Mouse (Mus musculus) embryonic facial prominence, embryonic 11.5 days (tissue): ENCODE data around the gene Pigr. TPM values are rescaled to one million over a fixed set of nuclear protein-coding genes. Genes with fewer than 3 reads are reported as not detected.

Source experiments
- ATAC-seq: fragments of 200-750 bp; cut with Nextera tagmentation; replicated peaks from 2 replicates; pipeline ENCODE4 v1.8.0; 2017; ENCODE audit warnings: low read depth; ENCODE audit not compliant: insufficient number of reproducible peaks, low FRiP score, low TSS enrichment
- DNase-seq: peaks from one replicate; pipeline ENCODE4 v3.0.0-alpha.2; 2015; ENCODE audit warnings: low spot score
- H3K27ac ChIP-seq: fragments of 300-500 bp; sonication (generic); replicated peaks from 2 replicates; pipeline ENCODE4 v1.5.1; 2014; ENCODE audit warnings: mild to moderate bottlenecking, low read depth, low read length, control low read depth
- H3K27me3 ChIP-seq: fragments of 300-500 bp; sonication (generic); 2 replicates; pipeline ENCODE4 v1.6.1; 2014; ENCODE audit warnings: mild to moderate bottlenecking, low read length, moderate library complexity, mixed read lengths; ENCODE audit not compliant: control insufficient read depth, insufficient read depth
- H3K36me3 ChIP-seq: fragments of 300-500 bp; sonication (generic); replicated peaks from 2 replicates; pipeline ENCODE4 v1.6.1; 2014; ENCODE audit warnings: low read depth, mild to moderate bottlenecking, low read length, moderate library complexity, mixed read lengths; ENCODE audit not compliant: control insufficient read depth, insufficient read depth
- H3K4me1 ChIP-seq: fragments of 300-500 bp; sonication (generic); 2 replicates; pipeline ENCODE4 v1.6.1; 2014; ENCODE audit warnings: low read length, mixed read lengths; ENCODE audit not compliant: control insufficient read depth, insufficient read depth
- H3K4me2 ChIP-seq: fragments of 300-500 bp; sonication (generic); 2 replicates; pipeline ENCODE4 v1.6.1; 2014; ENCODE audit warnings: low read depth, mild to moderate bottlenecking, control low read depth, low read length, moderate library complexity
- H3K4me3 ChIP-seq: fragments of 300-500 bp; sonication (generic); 2 replicates; pipeline ENCODE4 v1.5.1; 2014; ENCODE audit warnings: low read depth, low read length, control low read depth
- H3K9ac ChIP-seq: fragments of 300-500 bp; sonication (generic); replicated peaks from 2 replicates; pipeline ENCODE4 v1.6.1; 2014; ENCODE audit warnings: mild to moderate bottlenecking, control low read depth, low read length
- H3K9me3 ChIP-seq: fragments of 300-500 bp; sonication (generic); replicated peaks from 2 replicates; pipeline ENCODE4 v1.6.1; 2016; ENCODE audit warnings: mild to moderate bottlenecking, low read length, inconsistent platforms, mixed read lengths; ENCODE audit not compliant: control insufficient read depth
- WGBS: fragments of 180-500 bp; shearing (Covaris S2); extraction: QIAGEN DNeasy Blood & Tissue Kit; methylation state at CpG from one replicate; pipeline ENCODE4 v1.1.7; 2014; 5-methylcytosine and 5-hydroxymethylcytosine counted together
- polyA plus RNA-seq: library from polyadenylated mRNA; unstranded; fragments of >200 nt; fragmentation: Nextera tagmentation; extraction: Ambion mirVana; gene quantifications from 2 replicates; pipeline ENCODE4 v1.2.1, GENCODE M21; 2014

Pigr gene
- polyA plus RNA-seq, 1 experiment from 2014 or later, result not detected

GRCm38 (mm10) chr1:130819737-130820136, 6.7 kb upstream of the Pigr start:
- H3K27ac ChIP-seq, result no peak overlapping the region
- no peak overlapping the region for H3K9ac ChIP-seq
- H3K4me3 ChIP-seq, result no peak overlapping the region
- H3K9me3 ChIP-seq, result no peaks in the 10 kb centered on the region
- H3K4me1 ChIP-seq, result no peaks in the 10 kb centered on the region
- 86% methylated on average over 1 of the region's 1 CpGs for WGBS
- no peaks in the 10 kb centered on the region for H3K27me3 ChIP-seq
- no peak overlapping the region for H3K4me2 ChIP-seq
- DNase-seq (no peak), ATAC-seq (no peak)
- H3K36me3 ChIP-seq, result no peaks in the 10 kb centered on the region

DNA sequence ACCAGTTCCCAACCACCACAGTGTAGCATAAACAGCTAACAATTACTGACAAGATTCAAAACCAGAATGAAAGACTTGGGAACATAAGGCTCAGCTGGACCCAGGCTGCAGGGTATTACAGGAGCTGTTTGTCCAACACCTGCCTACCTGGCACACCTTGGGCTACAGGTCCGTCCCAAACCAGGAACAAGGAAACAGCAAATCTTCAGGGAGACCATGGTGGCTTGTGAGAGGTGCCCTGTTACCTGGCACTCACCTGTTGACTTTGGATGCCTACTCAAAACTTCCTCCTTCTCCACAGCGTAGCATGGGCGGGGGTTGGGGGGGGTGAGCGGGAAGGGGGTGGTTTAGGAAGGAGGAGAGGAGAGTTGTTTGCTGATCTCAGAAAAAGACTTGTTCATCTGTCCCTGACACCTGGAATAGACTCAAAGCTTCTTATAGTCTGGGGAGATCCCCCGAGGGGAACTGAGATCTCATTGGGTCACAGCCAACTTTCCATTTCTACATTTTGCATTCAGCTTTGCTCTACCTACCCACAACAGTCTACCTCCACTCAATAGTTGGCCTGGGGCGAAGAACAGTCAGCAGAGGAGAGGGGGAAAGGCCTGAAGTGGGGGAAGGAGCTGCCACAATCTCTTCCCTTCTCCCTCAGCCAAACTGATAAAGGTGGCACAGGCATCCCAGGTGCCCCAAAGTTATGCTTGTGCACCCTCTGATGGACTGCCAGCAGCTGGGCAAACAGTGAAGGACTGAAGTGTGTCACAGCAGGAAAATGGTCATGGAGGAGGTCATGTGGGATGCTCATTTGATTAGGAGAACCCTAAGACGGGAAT, 6.0 kb upstream of the Pigr start:
- no peak overlapping the region for H3K27ac ChIP-seq
- no peaks in the 10 kb centered on the region for H3K4me1 ChIP-seq
- DNase-seq, result no peak
- WGBS, result 82% methylated on average over 7 of the region's 7 CpGs
- H3K4me2 ChIP-seq, result no peak overlapping the region
- no peak for ATAC-seq
- no peaks in the 10 kb centered on the region for H3K36me3 ChIP-seq
- no peaks in the 10 kb centered on the region for H3K9me3 ChIP-seq
- H3K9ac ChIP-seq, result no peak overlapping the region
- H3K4me3 ChIP-seq, result no peak overlapping the region
- no peaks in the 10 kb centered on the region for H3K27me3 ChIP-seq

DNA sequence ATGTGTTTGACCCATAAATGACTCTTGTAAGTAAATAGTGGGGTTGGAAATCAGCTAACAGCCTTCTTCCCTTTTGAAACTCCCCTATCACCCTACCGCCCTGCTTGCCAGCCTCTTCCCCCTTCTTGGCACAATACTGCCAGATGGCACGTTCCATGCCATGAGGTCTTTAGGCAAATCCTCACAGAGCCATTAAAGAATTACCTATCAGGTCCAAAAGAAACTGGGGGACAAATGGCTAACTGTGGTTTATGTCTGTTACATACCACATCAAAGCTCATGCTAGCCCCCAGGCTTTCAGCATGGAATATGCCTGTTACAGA, 5.4 kb upstream of the Pigr start:
- no peaks in the 10 kb centered on the region for H3K9me3 ChIP-seq
- no peak overlapping the region for H3K27ac ChIP-seq
- no peaks in the 10 kb centered on the region for H3K36me3 ChIP-seq
- H3K4me3 ChIP-seq, result no peak overlapping the region
- ATAC-seq, result no peak
- H3K9ac ChIP-seq, result no peak overlapping the region
- no peaks in the 10 kb centered on the region for H3K4me1 ChIP-seq
- no peak overlapping the region for H3K4me2 ChIP-seq
- 93% methylated on average over 2 of the region's 2 CpGs for WGBS
- DNase-seq, result no peak
- no peaks in the 10 kb centered on the region for H3K27me3 ChIP-seq

DNA sequence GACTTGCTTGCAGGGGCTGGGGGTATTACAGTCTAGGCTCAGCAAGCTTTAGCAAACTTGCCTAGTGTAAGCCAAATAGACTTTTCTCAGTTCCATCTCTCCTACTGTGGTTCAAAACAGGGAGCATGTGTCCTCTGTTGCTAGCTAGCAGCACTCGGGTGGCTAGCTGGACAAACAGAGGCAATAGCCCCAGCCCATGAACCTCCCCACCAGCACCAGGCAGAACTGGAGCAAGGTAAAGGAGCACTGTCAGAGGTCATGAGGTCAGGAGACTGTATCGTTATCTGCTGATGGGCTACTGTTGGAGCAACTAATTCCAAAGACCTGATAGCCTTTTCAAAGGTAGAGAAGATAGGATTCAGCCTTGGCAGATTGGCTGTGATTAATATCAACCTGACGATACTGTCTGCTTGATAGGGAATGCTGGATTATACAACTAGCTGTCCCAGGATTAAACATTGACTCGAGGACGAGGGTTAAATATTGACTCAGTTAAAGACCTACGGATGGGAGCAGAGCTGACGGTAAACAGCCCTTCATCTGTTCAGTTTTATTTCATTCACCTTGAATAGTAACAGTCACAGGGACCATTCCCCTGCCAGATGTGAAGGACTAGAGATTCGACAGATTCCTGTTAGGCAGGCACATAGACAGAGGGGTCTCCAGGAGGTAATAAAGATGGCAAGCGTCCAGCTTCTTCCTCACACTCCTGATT, 4.4 kb upstream of the Pigr start:
- Histone ChIP-seq H3K9me3 (no peaks in the 10 kb centered on the region), H3K4me2 (no peak overlapping the region), H3K4me1 (no peaks in the 10 kb centered on the region), H3K36me3 (no peaks in the 10 kb centered on the region), H3K4me3 (no peak overlapping the region), H3K27ac (no peak overlapping the region), H3K9ac (no peak overlapping the region), H3K27me3 (no peaks in the 10 kb centered on the region)
- DNase-seq (no peak), ATAC-seq (no peak)
- 79% methylated on average over 9 of the region's 9 CpGs for WGBS

- no peak overlapping the region for H3K4me2 ChIP-seq
- 72% methylated on average over 4 of the region's 4 CpGs for WGBS
- ATAC-seq (no peak), DNase-seq (no peak)
- H3K9ac ChIP-seq, result no peak overlapping the region
- no peak overlapping the region for H3K27ac ChIP-seq
- H3K27me3 ChIP-seq, result no peaks in the 10 kb centered on the region
- no peaks in the 10 kb centered on the region for H3K36me3 ChIP-seq
- no peaks in the 10 kb centered on the region for H3K9me3 ChIP-seq
- no peak overlapping the region for H3K4me3 ChIP-seq
- no peaks in the 10 kb centered on the region for H3K4me1 ChIP-seq
These were observed 2.2 kb downstream of the Pigr start for GRCm38 (mm10) chr1:130828656-130829055.

- H3K27me3 ChIP-seq, result no peaks in the 10 kb centered on the region
- H3K4me3 ChIP-seq, result no peak overlapping the region
- H3K4me1 ChIP-seq, result no peaks in the 10 kb centered on the region
- ATAC-seq (no peak), DNase-seq (no peak)
- H3K9ac ChIP-seq, result no peak overlapping the region
- no peaks in the 10 kb centered on the region for H3K9me3 ChIP-seq
- H3K4me2 ChIP-seq, result no peak overlapping the region
- H3K27ac ChIP-seq, result no peak overlapping the region
- H3K36me3 ChIP-seq, result no peaks in the 10 kb centered on the region
- 81% methylated on average over 8 of the region's 8 CpGs for WGBS
These were observed 3.7 kb downstream of the Pigr start for GRCm38 (mm10) chr1:130829906-130830830.

- Histone ChIP-seq H3K4me1 (no peaks in the 10 kb centered on the region), H3K4me3 (no peak overlapping the region), H3K27me3 (no peaks in the 10 kb centered on the region), H3K36me3 (no peaks in the 10 kb centered on the region), H3K4me2 (no peak overlapping the region), H3K9ac (no peak overlapping the region), H3K27ac (no peak overlapping the region), H3K9me3 (no peaks in the 10 kb centered on the region)
- WGBS, result 78% methylated on average over 5 of the region's 5 CpGs
- ATAC-seq, result no peak
- no peak for DNase-seq
These were observed 6.0 kb downstream of the Pigr start for GRCm38 (mm10) chr1:130832230-130833149.
